ENCODE assay signal across 8 mouse cellular contexts in genomic region chr8:108611792-108612413, GRCm38 (mm10).
DNase-seq lines count a peak whose midpoint lies in the region; ATAC-seq and TF ChIP-seq lines count a peak whose summit lies in the region.

No protein-coding gene starts in this region.

- TF ChIP-seq EP300 in heart, adult 2 months (IDR thresholded peaks at IDR 0.05; ENCODE audit: insufficient read depth, low read depth, low read length) = no peak

- no peak overlapping the region for H3K4me2 ChIP-seq in heart, embryonic 12.5 days

- no peaks in the 10 kb centered on the region for H3K27me3 ChIP-seq in heart, adult 2 months (ENCODE audit: control insufficient read depth, insufficient read depth, low read length)
- no peaks in the 10 kb centered on the region for H3K27me3 ChIP-seq in heart, embryonic 12.5 days (replicated peaks)
- no peaks in the 10 kb centered on the region; the same call in 1 of the 2 replicates for H3K27me3 ChIP-seq in cerebellum, adult 2 months (ENCODE audit: control insufficient read depth, insufficient read depth, low read length)

- no peak for ATAC-seq in heart, embryonic 12.5 days (ENCODE audit: insufficient number of reproducible peaks, low FRiP score)

- DNase-seq in heart, adult 2 months = peak in 1 of 2 experiments; percentile 45
- DNase-seq in MEL-GATA-1-ER (ENCODE audit: extremely low read depth, low read depth) = peak; percentile 99
- DNase-seq in kidney, adult 11 months = peak; percentile 29
- DNase-seq in cerebellum, postnatal 10 days = no peak
- DNase-seq in testis, postnatal 14 days (ENCODE audit: low spot score) = no peak
- DNase-seq in cerebellum, adult 2 months = no peak

- H3K27ac ChIP-seq in heart, adult 2 months = no peak overlapping the region; the same call in 1 of the 2 replicates
- H3K27ac ChIP-seq in heart, embryonic 12.5 days (ENCODE audit: poor library complexity, severe bottlenecking) = no peak overlapping the region
- H3K27ac ChIP-seq in macrophage = peak overlapping the region; percentile 17; the same call in 1 of the 2 replicates
- H3K27ac ChIP-seq in cerebellum, adult 2 months (ENCODE audit: insufficient read depth, low read length) = no peak overlapping the region

- no peak for TF ChIP-seq CTCF in heart, adult 2 months (IDR thresholded peaks at IDR 0.05)
- TF ChIP-seq CTCF in cerebellum, adult 2 months (IDR thresholded peaks at IDR 0.05; ENCODE audit: borderline replicate concordance, insufficient read depth, low read depth, low read length) = no peak

- no peak overlapping the region for H3K9ac ChIP-seq in heart, adult 2 months (ENCODE audit: low read depth, low read length)
- H3K9ac ChIP-seq in heart, embryonic 12.5 days = no peak overlapping the region

- H3K36me3 ChIP-seq in heart, adult 2 months (ENCODE audit: control insufficient read depth, insufficient read depth, low read length) = no peaks in the 10 kb centered on the region
- no peaks in the 10 kb centered on the region for H3K36me3 ChIP-seq in heart, embryonic 12.5 days
- no peaks in the 10 kb centered on the region for H3K36me3 ChIP-seq in macrophage (ENCODE audit: inconsistent target)

- no peaks in the 10 kb centered on the region for H3K79me2 ChIP-seq in heart, adult 2 months (replicated peaks; ENCODE audit: control insufficient read depth, insufficient read depth, low read length)
- no peaks in the 10 kb centered on the region for H3K79me2 ChIP-seq in macrophage (ENCODE audit: inconsistent target)

- H3K4me1 ChIP-seq in heart, adult 2 months (ENCODE audit: control insufficient read depth, insufficient read depth, low read length) = peaks cover 10% of the 10 kb centered on the region
- H3K4me1 ChIP-seq in heart, embryonic 12.5 days (replicated peaks) = peaks cover 17% of the 10 kb centered on the region
- H3K4me1 ChIP-seq in cerebellum, adult 2 months (ENCODE audit: control insufficient read depth, insufficient read depth, low read length) = no peaks in the 10 kb centered on the region

- H3K9me3 ChIP-seq in heart, embryonic 12.5 days (replicated peaks) = no peaks in the 10 kb centered on the region

- intact Hi-C loops in heart, adult 2 months (cut with DNase I) = loop anchor here (5.0 kb wide), 1 partner anchor 80 kb away; no protein-coding TSS in a partner anchor

- WGBS in heart, adult 2 months = 38% methylated on average over 11 of the region's 11 CpGs
- 48% methylated on average over 11 of the region's 11 CpGs for WGBS in heart, embryonic 12.5 days
- under 1% methylated on average over 11 of the region's 11 CpGs for WGBS in macrophage (ENCODE audit: missing documents)
- 73% methylated on average over 11 of the region's 11 CpGs for WGBS in cerebellum, adult 2 months

- H3K4me3 ChIP-seq in heart, adult 2 months = 0 out of 2 replicates have a peak overlapping the region, but pooled peaks have one; percentile 20
- H3K4me3 ChIP-seq in heart, embryonic 12.5 days = no peak overlapping the region
- H3K4me3 ChIP-seq in macrophage (ENCODE audit: inconsistent target) = no peak overlapping the region
- H3K4me3 ChIP-seq in cerebellum, adult 2 months (replicated peaks; ENCODE audit: insufficient read depth, low read depth, low read length) = no peak overlapping the region

- no peak for TF ChIP-seq POLR2A in heart, adult 2 months (IDR thresholded peaks at IDR 0.05; ENCODE audit: insufficient read depth, low read depth, low read length)
- no peak for TF ChIP-seq POLR2A in cerebellum, adult 2 months (IDR thresholded peaks at IDR 0.05; ENCODE audit: borderline replicate concordance, insufficient read depth, low read length)

Comparison
In these comparisons a context has a peak if more than half of its experiments do, and no peak if none do; other contexts are left out.
1. DNase-seq: peak in MEL-GATA-1-ER (single experiment) and kidney, adult 11 months (single experiment); none in cerebellum, postnatal 10 days (0 of 2), testis, postnatal 14 days (single experiment) and cerebellum, adult 2 months (0 of 2).